In genomic region chr17:37000863-37001262, GRCm38 (mm10) we compare ENCODE assay signal across 10 mouse cellular contexts. TPM values are rescaled to one million over a fixed set of nuclear protein-coding genes. Genes with fewer than 3 reads are reported as not detected.
DNase-seq lines count a peak whose midpoint lies in the region; ATAC-seq and TF ChIP-seq lines count a peak whose summit lies in the region.
"Had no signal": no experiment of that assay in that cellular context is flagged by ENCODE, and none has a peak within 500 bp of the region (broad histone marks: within the 10 kb centered on the region; RNA-seq: fewer than 3 reads in every experiment).

Gene Zfp57 (plus strand): TSS chr17:37001163.

- no peaks in the 10 kb centered on the region for H3K27me3 ChIP-seq in embryonic facial prominence, embryonic 15.5 days
- H3K27me3 ChIP-seq in hindbrain, embryonic 15.5 days: no peaks in the 10 kb centered on the region
- H3K27me3 ChIP-seq in midbrain, postnatal 0 days (ENCODE audit: insufficient read depth, low read length): no peaks in the 10 kb centered on the region

- intact Hi-C loops in left cerebral cortex, postnatal 10 days (cut with DNase I): loop anchor here (5.0 kb wide), 2 partner anchors 44 to 46 kb away; partner anchors contain the start of genes Gabbr1, Znrd1 and Znrd1as

- no peak for TF ChIP-seq CTCF in midbrain, postnatal 0 days (IDR thresholded peaks at IDR 0.05)

- no peak within 1 kb of the TSS for H3K9ac ChIP-seq in embryonic facial prominence, embryonic 15.5 days
- H3K9ac ChIP-seq in hindbrain, embryonic 15.5 days: no peak within 1 kb of the TSS
- H3K9ac ChIP-seq in midbrain, postnatal 0 days (replicated peaks; ENCODE audit: low read length, poor library complexity, severe bottlenecking): no peak within 1 kb of the TSS

- peak within 1 kb of the TSS; percentile 83 for H3K4me2 ChIP-seq in embryonic facial prominence, embryonic 15.5 days (replicated peaks)
- peak within 1 kb of the TSS; percentile 71 for H3K4me2 ChIP-seq in hindbrain, embryonic 15.5 days
- H3K4me2 ChIP-seq in midbrain, postnatal 0 days (ENCODE audit: low read depth, low read length, poor library complexity, severe bottlenecking): peak within 1 kb of the TSS; percentile 71

- peaks cover 7% of the 10 kb centered on the region for H3K4me1 ChIP-seq in embryonic facial prominence, embryonic 15.5 days
- peaks cover 18% of the 10 kb centered on the region for H3K4me1 ChIP-seq in hindbrain, embryonic 15.5 days (replicated peaks)
- no peaks in the 10 kb centered on the region for H3K4me1 ChIP-seq in midbrain, postnatal 0 days (ENCODE audit: insufficient read depth, low read length)

- WGBS in embryonic facial prominence, embryonic 15.5 days: 94% methylated on average over 7 of the region's 7 CpGs
- 95% methylated on average over 7 of the region's 7 CpGs for WGBS in hindbrain, embryonic 15.5 days
- 96% methylated on average over 7 of the region's 7 CpGs for WGBS in midbrain, postnatal 0 days

- ATAC-seq in embryonic facial prominence, embryonic 15.5 days (ENCODE audit: insufficient number of reproducible peaks, low FRiP score, low TSS enrichment, low read depth): no peak
- ATAC-seq in hindbrain, embryonic 15.5 days (ENCODE audit: low FRiP score, low read depth): no peak
- ATAC-seq in midbrain, postnatal 0 days (ENCODE audit: low FRiP score): no peak
- ATAC-seq in megakaryocyte, adult 5-6 weeks (ENCODE audit: poor library complexity, severe bottlenecking): no peak

- H3K27ac ChIP-seq in embryonic facial prominence, embryonic 15.5 days (replicated peaks): 0 out of 2 replicates have a peak within 1 kb of the TSS, but pooled peaks have one; percentile 91
- peak within 1 kb of the TSS; percentile 97; the same call in 1 of the 2 replicates for H3K27ac ChIP-seq in hindbrain, embryonic 15.5 days (replicated peaks)
- no peak within 1 kb of the TSS for H3K27ac ChIP-seq in midbrain, postnatal 0 days (ENCODE audit: low read depth, low read length)

- H3K9me3 ChIP-seq in embryonic facial prominence, embryonic 15.5 days (replicated peaks): no peaks in the 10 kb centered on the region
- H3K9me3 ChIP-seq in hindbrain, embryonic 15.5 days: no peaks in the 10 kb centered on the region
- no peaks in the 10 kb centered on the region for H3K9me3 ChIP-seq in midbrain, postnatal 0 days (ENCODE audit: low read length)

- H3K4me3 ChIP-seq in embryonic facial prominence, embryonic 15.5 days (replicated peaks): peak within 1 kb of the TSS; percentile 70
- peak within 1 kb of the TSS; percentile 90 for H3K4me3 ChIP-seq in hindbrain, embryonic 15.5 days
- H3K4me3 ChIP-seq in midbrain, postnatal 0 days (ENCODE audit: low read depth, low read length): peak within 1 kb of the TSS; percentile 9; the same call in 1 of the 2 replicates

- DNase-seq in left cerebral cortex, postnatal 10 days (ENCODE audit: extremely low spot score in 1 of 2, low spot score in 2 of 2): no peak
- no peak for DNase-seq in left cerebral cortex, adult 11 months (ENCODE audit: low spot score)
- no peak for DNase-seq in midbrain, postnatal 0 days (ENCODE audit: low spot score)
- no peak for DNase-seq in thymus, postnatal 0 days (ENCODE audit: low spot score)
- DNase-seq: gastrocnemius, postnatal 10 days; thymus, postnatal 36 days had no signal

- 0 out of 2 replicates have a peak, but pooled peaks cover 2% of the 10 kb centered on the region for H3K36me3 ChIP-seq in embryonic facial prominence, embryonic 15.5 days
- peaks cover 2% of the 10 kb centered on the region; the same call in 1 of the 2 replicates for H3K36me3 ChIP-seq in hindbrain, embryonic 15.5 days
- H3K36me3 ChIP-seq in midbrain, postnatal 0 days (ENCODE audit: insufficient read depth, low read length): no peaks in the 10 kb centered on the region

RNA-seq across cellular contexts. Expression of gene Zfp57, which starts in this region (rescaled TPM):
- 10 to 100 TPM; 68.8 to 72.1 TPM for total RNA-seq in left cerebral cortex, postnatal 10 days (2021)
- polyA plus RNA-seq in embryonic facial prominence, embryonic 15.5 days (2015; fragmentation: Nextera tagmentation; extraction: Ambion mirVana): 52.2 and 62.2 TPM in 2 replicates
- 222 and 250 TPM in 2 replicates for polyA plus RNA-seq in hindbrain, embryonic 15.5 days (2015; fragmentation: Nextera tagmentation; extraction: Ambion mirVana)
- 140 and 182 TPM in 2 replicates for total RNA-seq in midbrain, postnatal 0 days (2014; rRNA removed)
- polyA plus RNA-seq in midbrain, postnatal 0 days (2015; fragmentation: Nextera tagmentation; extraction: Ambion mirVana): 166 and 171 TPM in 2 replicates
- 3.4 and 3.9 TPM in 2 replicates for polyA plus RNA-seq in thymus, postnatal 0 days (2015; fragmentation: Nextera tagmentation; extraction: Ambion mirVana)
- not detected in 2 replicates for total RNA-seq in megakaryocyte, adult 5-6 weeks (2015)
- total RNA-seq in megakaryocyte, adult 5-6 weeks (2017): not detected in 2 replicates
- total RNA-seq: megakaryocyte-erythroid progenitor cell, adult 5-6 weeks had no signal

Comparison
In these comparisons a context has a peak if more than half of its experiments do, and no peak if none do; other contexts are left out.
1. RNA of gene Zfp57 (total RNA-seq): 140 to 182 TPM in midbrain, postnatal 0 days and 68.8 to 72.1 TPM in left cerebral cortex, postnatal 10 days; not detected in megakaryocyte, adult 5-6 weeks; every median in the first group is over 10 times any median in the second.
2. RNA of gene Zfp57 (polyA plus RNA-seq): 222 to 250 TPM in hindbrain, embryonic 15.5 days, 166 to 171 TPM in midbrain, postnatal 0 days and 52.2 to 62.2 TPM in embryonic facial prominence, embryonic 15.5 days; 3.4 to 3.9 TPM in thymus, postnatal 0 days; every median in the first group is over 10 times any median in the second.
3. H3K4me3 ChIP-seq: peak in every context shown above with its lines; median percentile 90 in hindbrain, embryonic 15.5 days; 70 in embryonic facial prominence, embryonic 15.5 days; 9 in midbrain, postnatal 0 days.
4. Peak in every context shown above with its lines, with median percentiles within 50 percentile points of each other: H3K4me2 ChIP-seq.